ENCODE assay signal across 8 mouse cellular contexts in genomic region chr13:68167826-68168225, GRCm38 (mm10).
A peak's percentile ranks its signal among the peaks of the same experiment; 100 is the strongest.
DNase-seq lines count a peak whose midpoint lies in the region; ATAC-seq and TF ChIP-seq lines count a peak whose summit lies in the region.
"Not testable (repeated sequence)": the region's sequence is repeated elsewhere in the genome, so short reads cannot be mapped to it uniquely, and the experiment has no call there.

No protein-coding gene starts in this region.

- H3K36me3 ChIP-seq in heart, postnatal 0 days (replicated peaks; ENCODE audit: control insufficient read depth, insufficient read depth, low read length): not testable (repeated sequence)

- H3K9ac ChIP-seq in heart, postnatal 0 days (replicated peaks; ENCODE audit: low read depth, low read length): not testable (repeated sequence)

- TF ChIP-seq EP300 in heart, postnatal 0 days (IDR thresholded peaks at IDR 0.05; ENCODE audit: low read depth): not testable (repeated sequence)

- not testable (repeated sequence) for H3K4me1 ChIP-seq in heart, postnatal 0 days (ENCODE audit: control insufficient read depth, insufficient read depth)

- H3K27ac ChIP-seq in heart, postnatal 0 days (ENCODE audit: low read depth): not testable (repeated sequence)

- not testable (repeated sequence) for H3K4me3 ChIP-seq in heart, postnatal 0 days (ENCODE audit: low read depth, low read length)

- ATAC-seq in heart, postnatal 0 days (ENCODE audit: insufficient read depth, low read depth): not testable (repeated sequence)

- H3K4me2 ChIP-seq in heart, postnatal 0 days (ENCODE audit: low read depth, low read length): not testable (repeated sequence)

- peak; percentile 12 for DNase-seq in ES-CJ7 (ENCODE audit: low read depth, low spot score)
- peak; percentile 43 for DNase-seq in adrenal gland, postnatal 14 days
- DNase-seq in embryo, embryonic 10.5 days (ENCODE audit: low spot score): peak; percentile 0
- not testable (repeated sequence) for DNase-seq in heart, postnatal 0 days (ENCODE audit: low spot score)
- DNase-seq in kidney, postnatal 36 days: peak; percentile 17 to 60
- peak; percentile 28 to 54 for DNase-seq in left cerebral cortex, adult 8-10 months (ENCODE audit: low spot score in 2 of 2)
- DNase-seq in ovary, postnatal 10 days (ENCODE audit: low spot score): peak; percentile 6
- peak; percentile 3 for DNase-seq in testis, postnatal 14 days (ENCODE audit: low spot score)

- not testable (repeated sequence) for H3K27me3 ChIP-seq in heart, postnatal 0 days (ENCODE audit: control insufficient read depth, insufficient read depth, low read length)

- 30% methylated on average over 6 of the region's 6 CpGs for WGBS in heart, postnatal 0 days

- not testable (repeated sequence) for H3K9me3 ChIP-seq in heart, postnatal 0 days (replicated peaks; ENCODE audit: control insufficient read depth, low read length)

- peak; percentile 37 for TF ChIP-seq CTCF in heart, postnatal 0 days (IDR thresholded peaks at IDR 0.05; ENCODE audit: low read depth)
